Mouse (Mus musculus) limb, embryonic 10.5 days (tissue): ENCODE data around the gene Ankrd11. TPM values are rescaled to one million over a fixed set of nuclear protein-coding genes. Genes with fewer than 3 reads are reported as not detected.

ENCODE experiments used
- DNase-seq: peaks from one replicate; pipeline ENCODE4 v3.0.0-alpha.2; 2017; ENCODE audit warnings: low spot score
- H3K27ac ChIP-seq: fragments of 300-500 bp; sonication (generic); 2 replicates; pipeline ENCODE4 v1.5.1; 2016; ENCODE audit warnings: mild to moderate bottlenecking
- H3K27me3 ChIP-seq: fragments of 300-500 bp; sonication (generic); 2 replicates; pipeline ENCODE4 v1.6.1; 2016; ENCODE audit warnings: low read depth, mild to moderate bottlenecking; ENCODE audit not compliant: poor library complexity, severe bottlenecking
- H3K36me3 ChIP-seq: fragments of 300-500 bp; sonication (generic); 2 replicates; pipeline ENCODE4 v1.6.1; 2016; ENCODE audit warnings: mild to moderate bottlenecking, moderate library complexity
- H3K4me1 ChIP-seq: fragments of 300-500 bp; sonication (generic); 2 replicates; pipeline ENCODE4 v1.6.1; 2016
- H3K4me3 ChIP-seq: fragments of 300-500 bp; sonication (generic); 2 replicates; pipeline ENCODE4 v1.5.1; 2016; ENCODE audit warnings: mild to moderate bottlenecking, moderate library complexity
- H3K9me3 ChIP-seq: fragments of 300-500 bp; sonication (generic); replicated peaks from 2 replicates; pipeline ENCODE4 v1.6.1; 2016; ENCODE audit warnings: mild to moderate bottlenecking
- WGBS: fragments of 180-500 bp; shearing (Covaris S2); methylation state at CpG from one replicate; pipeline ENCODE4 v1.1.7; 2016; 5-methylcytosine and 5-hydroxymethylcytosine counted together
- polyA plus RNA-seq: library from polyadenylated mRNA; unstranded; fragments of >200 nt; fragmentation: Nextera tagmentation; extraction: Ambion mirVana; gene quantifications from 2 replicates; pipeline ENCODE4 v1.2.1, GENCODE M21; 2016

Ankrd11 gene
- polyA plus RNA-seq, 1 experiment from 2014 or later: 54.8 TPM

DNA sequence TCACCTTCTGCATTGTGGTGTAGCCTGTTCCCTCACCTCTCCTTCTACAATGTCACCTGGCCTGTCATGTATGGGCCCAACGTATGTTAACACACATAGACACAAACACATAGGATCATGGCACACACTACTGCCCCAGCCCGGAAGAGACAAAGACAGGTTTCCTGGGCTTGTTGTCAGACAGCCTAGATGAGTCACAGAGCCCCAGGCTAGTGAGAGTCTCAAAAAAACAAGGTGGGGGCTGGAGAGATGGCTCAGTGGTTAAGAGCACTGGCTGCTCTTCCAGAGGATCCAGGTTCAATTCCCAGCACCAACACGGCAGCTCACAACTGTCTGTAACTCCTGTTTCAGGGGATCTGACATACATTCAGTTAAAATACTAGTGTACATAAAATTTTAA lies 163.8 kb downstream of the Ankrd11 start:
- H3K36me3 ChIP-seq: peaks cover 22% of the 10 kb centered on the region
- no peak overlapping the region for H3K4me3 ChIP-seq
- peaks cover 38% of the 10 kb centered on the region for H3K4me1 ChIP-seq
- WGBS: 93% methylated on average over 3 of the region's 3 CpGs
- DNase-seq: no peak
- no peak overlapping the region for H3K27ac ChIP-seq
- no peaks in the 10 kb centered on the region for H3K9me3 ChIP-seq
- no peaks in the 10 kb centered on the region for H3K27me3 ChIP-seq

DNA sequence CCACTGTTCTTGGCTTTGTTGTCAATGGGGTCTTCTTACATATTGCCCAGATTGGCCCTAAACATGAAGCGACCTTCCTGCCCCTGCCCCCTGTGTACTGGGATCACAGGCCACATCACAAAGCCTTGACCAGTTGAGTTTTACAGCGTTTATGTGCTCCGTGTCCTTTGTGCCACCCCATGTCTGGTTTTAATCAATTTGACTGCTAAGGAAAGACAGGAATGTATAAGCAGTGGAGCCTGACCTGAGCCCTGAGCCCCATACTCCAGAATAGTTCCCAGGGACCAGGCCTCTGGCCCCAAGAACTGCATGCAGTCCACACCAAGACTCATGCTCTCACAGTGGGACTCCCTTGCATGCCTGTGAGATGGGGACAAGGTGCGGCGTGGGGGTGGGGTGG lies 166.9 kb downstream of the Ankrd11 start:
- Histone ChIP-seq H3K27me3 (no peaks in the 10 kb centered on the region), H3K27ac (peak overlapping the region; percentile 61), H3K36me3 (no peaks in the 10 kb centered on the region), H3K9me3 (no peaks in the 10 kb centered on the region), H3K4me3 (no peak overlapping the region), H3K4me1 (peaks cover 41% of the 10 kb centered on the region)
- 43% methylated on average over 5 of the region's 5 CpGs for WGBS
- DNase-seq: peak; percentile 47

DNA sequence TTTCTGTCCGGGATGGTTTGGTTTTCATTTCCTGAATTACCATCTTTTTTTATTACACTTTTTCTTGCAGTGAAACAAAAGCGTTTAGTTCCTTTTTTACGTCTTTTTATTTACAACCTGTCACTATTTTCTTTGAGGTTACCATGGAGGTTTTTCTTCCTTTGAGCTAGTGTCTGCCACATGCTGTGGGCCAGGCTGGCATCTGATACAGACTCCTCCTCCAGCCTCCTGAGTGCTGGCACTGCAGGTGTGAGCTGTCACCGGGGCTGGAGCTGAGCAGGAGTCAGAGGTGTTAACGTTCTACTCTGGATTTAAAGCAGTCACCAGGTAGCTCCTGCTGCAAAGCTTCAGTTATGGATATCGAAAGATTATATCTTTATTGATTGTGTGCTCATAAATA lies 168.9 kb downstream of the Ankrd11 start:
- Histone ChIP-seq H3K4me1 (peaks cover 42% of the 10 kb centered on the region), H3K9me3 (no peaks in the 10 kb centered on the region), H3K27me3 (no peaks in the 10 kb centered on the region), H3K36me3 (no peaks in the 10 kb centered on the region), H3K27ac (no peak overlapping the region), H3K4me3 (no peak overlapping the region)
- DNase-seq: no peak
- 40% methylated on average over 6 of the region's 6 CpGs for WGBS

GRCm38 (mm10) chr8:122871663-122872062 lies 170.4 kb downstream of the Ankrd11 start:
- Histone ChIP-seq H3K36me3 (no peaks in the 10 kb centered on the region), H3K4me3 (no peak overlapping the region), H3K9me3 (no peaks in the 10 kb centered on the region), H3K27me3 (no peaks in the 10 kb centered on the region), H3K4me1 (peaks cover 40% of the 10 kb centered on the region), H3K27ac (no peak overlapping the region)
- DNase-seq: no peak
- WGBS: 75% methylated on average over 9 of the region's 9 CpGs

DNA sequence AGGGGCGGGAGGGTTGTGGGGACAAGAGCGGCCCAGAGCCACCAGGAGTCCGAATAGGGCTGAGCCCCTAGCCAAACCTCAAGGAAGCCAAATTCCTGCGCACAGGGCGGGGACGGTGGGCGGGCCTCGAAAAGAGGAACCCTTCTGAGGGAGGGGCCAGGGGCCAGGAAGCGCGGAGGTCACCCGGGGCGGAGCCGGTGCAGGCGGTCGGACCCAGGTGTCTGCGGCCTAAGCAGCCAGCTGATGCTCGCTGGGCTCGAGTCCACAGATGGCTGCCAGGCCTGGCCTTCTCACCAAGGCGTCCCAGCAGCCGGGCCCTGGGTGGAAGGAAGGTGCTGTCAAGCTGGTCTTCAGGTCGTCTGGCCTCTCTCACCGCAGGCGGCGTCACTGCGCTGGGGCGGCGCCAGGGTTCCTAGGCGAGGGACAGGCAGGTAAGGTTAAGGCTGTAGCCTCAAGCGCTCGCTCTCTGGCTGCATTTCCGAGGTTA lies 171.7 kb downstream of the Ankrd11 start:
- H3K4me1 ChIP-seq: peaks cover 35% of the 10 kb centered on the region
- no peaks in the 10 kb centered on the region for H3K27me3 ChIP-seq
- 13% methylated on average over 31 of the region's 31 CpGs for WGBS
- DNase-seq: peak; percentile 66
- H3K4me3 ChIP-seq: peak overlapping the region; percentile 38
- H3K9me3 ChIP-seq: peaks cover 2% of the 10 kb centered on the region
- H3K36me3 ChIP-seq: no peaks in the 10 kb centered on the region; the same call in 1 of the 2 replicates
- peak overlapping the region; percentile 59 for H3K27ac ChIP-seq

DNA sequence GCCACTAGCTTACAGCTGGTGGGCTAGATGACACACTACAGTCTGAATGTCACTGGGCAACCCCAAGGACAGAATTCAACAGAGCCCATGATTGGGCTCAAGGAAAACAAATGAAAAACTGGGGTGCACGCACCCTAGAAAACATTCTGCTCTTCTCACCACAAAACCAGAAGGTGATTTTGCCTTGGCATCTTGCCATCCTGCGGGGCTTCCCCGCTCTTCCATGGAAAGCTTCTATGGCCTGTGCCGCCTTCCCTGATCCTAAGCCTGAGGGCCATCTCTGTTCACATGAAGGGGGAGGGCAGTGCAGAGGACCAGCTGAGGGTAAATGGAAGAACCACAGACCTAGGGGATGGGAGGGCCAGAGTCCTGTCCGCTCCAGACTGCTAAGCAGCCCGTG lies 174.1 kb downstream of the Ankrd11 start:
- no peak overlapping the region for H3K4me3 ChIP-seq
- DNase-seq: no peak
- H3K4me1 ChIP-seq: peaks cover 30% of the 10 kb centered on the region
- H3K27me3 ChIP-seq: peaks cover 4% of the 10 kb centered on the region; the same call in 1 of the 2 replicates
- H3K9me3 ChIP-seq: peaks cover 12% of the 10 kb centered on the region
- H3K36me3 ChIP-seq: peaks cover 9% of the 10 kb centered on the region
- 93% methylated on average over 6 of the region's 6 CpGs for WGBS
- H3K27ac ChIP-seq: no peak overlapping the region

DNA sequence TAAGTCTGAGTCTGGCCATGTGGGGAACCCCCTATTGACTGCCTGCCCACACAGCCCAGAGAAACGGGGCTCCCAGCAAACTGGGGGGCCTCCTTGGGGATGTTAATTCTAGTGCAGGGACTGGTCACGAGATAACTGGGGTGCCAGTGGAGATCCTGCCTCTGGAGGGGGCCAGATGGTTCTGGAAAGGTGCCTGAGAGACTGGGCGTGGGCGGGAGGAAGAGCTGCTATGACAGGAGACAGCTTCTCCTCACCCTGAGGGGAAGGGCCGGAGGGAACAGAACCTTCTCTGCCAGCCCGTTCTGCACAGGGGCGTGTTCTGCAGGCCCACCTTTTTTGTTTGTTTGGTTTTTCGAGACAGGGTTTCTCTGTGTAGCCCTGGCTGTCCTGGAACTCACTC lies 175.8 kb downstream of the Ankrd11 start:
- Histone ChIP-seq H3K27me3 (peaks cover 4% of the 10 kb centered on the region; the same call in 1 of the 2 replicates), H3K4me1 (peaks cover 26% of the 10 kb centered on the region), H3K9me3 (peaks cover 12% of the 10 kb centered on the region), H3K27ac (no peak overlapping the region), H3K4me3 (no peak overlapping the region), H3K36me3 (peaks cover 9% of the 10 kb centered on the region)
- WGBS: 85% methylated on average over 8 of the region's 8 CpGs
- DNase-seq: no peak

- peak overlapping the region; percentile 43 for H3K4me3 ChIP-seq
- WGBS: 51% methylated on average over 10 of the region's 10 CpGs
- H3K9me3 ChIP-seq: peaks cover 12% of the 10 kb centered on the region
- H3K27me3 ChIP-seq: peaks cover 4% of the 10 kb centered on the region; the same call in 1 of the 2 replicates
- peak overlapping the region; percentile 50; the same call in 1 of the 2 replicates for H3K27ac ChIP-seq
- no peak for DNase-seq
- peaks cover 9% of the 10 kb centered on the region for H3K36me3 ChIP-seq
- H3K4me1 ChIP-seq: peaks cover 23% of the 10 kb centered on the region
Observed at GRCm38 (mm10) chr8:122865441-122865840, 176.6 kb downstream of the Ankrd11 start.

DNA sequence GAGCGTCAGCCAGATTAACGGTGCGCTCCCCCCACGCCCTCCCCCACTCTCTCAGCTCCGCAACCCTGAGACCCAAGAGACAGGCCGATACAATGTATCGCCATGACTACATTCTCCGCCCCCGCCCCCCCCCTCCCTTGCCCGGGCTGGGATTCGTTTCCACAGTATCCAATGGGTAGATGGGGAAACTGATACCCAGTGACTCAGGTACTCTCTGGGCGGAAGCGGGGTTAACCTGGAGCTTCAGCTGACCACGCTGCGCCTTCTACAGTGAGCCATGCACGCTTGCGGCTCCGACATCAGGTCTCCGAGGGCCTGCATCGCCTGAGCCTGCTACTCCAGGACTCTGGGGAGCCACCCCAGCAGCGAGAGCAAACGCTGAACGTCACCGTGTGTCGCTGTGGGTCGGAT lies 177.4 kb downstream of the Ankrd11 start:
- WGBS: 62% methylated on average over 25 of the region's 26 CpGs
- peak overlapping the region; percentile 50 for H3K27ac ChIP-seq

GRCm38 (mm10) chr8:122859843-122860242 lies 182.2 kb downstream of the Ankrd11 start:
- 66% methylated on average over 13 of the region's 13 CpGs for WGBS
- Histone ChIP-seq H3K4me3 (no peak overlapping the region), H3K27ac (no peak overlapping the region), H3K4me1 (peaks cover 8% of the 10 kb centered on the region), H3K9me3 (peaks cover 6% of the 10 kb centered on the region), H3K27me3 (peaks cover 4% of the 10 kb centered on the region; the same call in 1 of the 2 replicates), H3K36me3 (peaks cover 4% of the 10 kb centered on the region)
- DNase-seq: no peak

More for the DNA sequence above, 177.4 kb downstream of the Ankrd11 start:
- peak; percentile 47 for DNase-seq
- H3K27me3 ChIP-seq: peaks cover 4% of the 10 kb centered on the region; the same call in 1 of the 2 replicates
- peak overlapping the region; percentile 43 for H3K4me3 ChIP-seq
- peaks cover 16% of the 10 kb centered on the region for H3K4me1 ChIP-seq
- peaks cover 9% of the 10 kb centered on the region for H3K36me3 ChIP-seq
- peaks cover 12% of the 10 kb centered on the region for H3K9me3 ChIP-seq

- Histone ChIP-seq H3K9me3 (no peaks in the 10 kb centered on the region), H3K27ac (no peak overlapping the region), H3K36me3 (no peaks in the 10 kb centered on the region), H3K27me3 (no peaks in the 10 kb centered on the region), H3K4me3 (no peak overlapping the region), H3K4me1 (peaks cover 25% of the 10 kb centered on the region)
- WGBS: 83% methylated on average over 8 of the region's 8 CpGs
- DNase-seq: no peak
Observed at GRCm38 (mm10) chr8:122856288-122856687, 185.8 kb downstream of the Ankrd11 start.

DNA sequence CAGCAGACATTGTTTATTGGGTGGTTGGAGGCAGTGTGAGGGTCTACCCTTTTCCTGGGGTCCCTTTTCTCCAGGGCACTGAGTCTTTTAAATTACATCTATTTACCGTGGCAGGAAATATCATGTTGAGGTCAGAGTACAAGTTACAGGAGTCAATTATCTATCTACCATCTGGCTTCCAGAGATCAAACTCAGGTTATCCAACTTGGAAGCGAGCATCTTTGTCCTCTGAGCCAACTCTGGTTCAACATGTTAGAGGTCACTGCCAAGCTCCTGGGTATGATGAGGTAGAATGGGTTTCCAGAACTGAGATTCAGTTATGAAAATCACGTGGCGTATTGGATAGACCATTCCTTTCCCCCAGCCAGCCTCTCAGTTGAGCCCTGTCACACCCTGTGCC lies 187.0 kb downstream of the Ankrd11 start:
- 86% methylated on average over 4 of the region's 4 CpGs for WGBS
- H3K9me3 ChIP-seq: no peaks in the 10 kb centered on the region
- no peaks in the 10 kb centered on the region for H3K36me3 ChIP-seq
- DNase-seq: no peak
- H3K4me1 ChIP-seq: peaks cover 32% of the 10 kb centered on the region
- no peak overlapping the region for H3K4me3 ChIP-seq
- H3K27me3 ChIP-seq: no peaks in the 10 kb centered on the region
- H3K27ac ChIP-seq: no peak overlapping the region

GRCm38 (mm10) chr8:122854388-122854787 lies 187.7 kb downstream of the Ankrd11 start:
- H3K27me3 ChIP-seq: peaks cover 4% of the 10 kb centered on the region
- peak overlapping the region; percentile 39; the same call in 1 of the 2 replicates for H3K27ac ChIP-seq
- H3K9me3 ChIP-seq: no peaks in the 10 kb centered on the region
- H3K4me3 ChIP-seq: no peak overlapping the region
- H3K36me3 ChIP-seq: no peaks in the 10 kb centered on the region
- no peak for DNase-seq
- WGBS: 76% methylated on average over 7 of the region's 7 CpGs
- peaks cover 40% of the 10 kb centered on the region for H3K4me1 ChIP-seq

DNA sequence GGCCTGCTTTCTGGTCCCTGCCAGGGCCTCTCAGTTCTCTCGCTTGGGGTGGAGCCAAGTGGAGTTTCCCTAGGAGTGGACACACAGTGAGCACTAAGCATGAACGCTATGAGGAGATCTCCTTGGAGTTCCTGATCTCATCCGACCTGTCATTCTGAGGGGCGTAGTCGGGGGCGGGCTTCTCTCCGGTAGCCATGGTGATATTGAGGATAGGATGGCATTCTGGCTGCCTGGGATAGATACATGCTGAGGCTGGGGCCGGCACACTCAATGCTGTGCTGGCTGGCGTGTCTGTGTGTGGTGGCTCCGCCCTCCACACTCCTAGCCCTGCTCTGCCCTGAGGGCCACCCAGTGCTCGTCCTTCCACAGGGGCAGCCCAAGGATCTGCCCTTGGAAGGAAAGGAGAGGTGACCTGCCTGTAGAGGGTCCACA lies 188.7 kb downstream of the Ankrd11 start:
- peaks cover 14% of the 10 kb centered on the region for H3K27me3 ChIP-seq
- no peak for DNase-seq
- H3K4me3 ChIP-seq: no peak overlapping the region
- H3K4me1 ChIP-seq: peaks cover 49% of the 10 kb centered on the region
- H3K27ac ChIP-seq: no peak overlapping the region
- no peaks in the 10 kb centered on the region for H3K36me3 ChIP-seq
- 32% methylated on average over 11 of the region's 11 CpGs for WGBS
- H3K9me3 ChIP-seq: no peaks in the 10 kb centered on the region
